Mouse (Mus musculus) MEL (cell line): ENCODE results near the gene Tet3. TPM values are rescaled to one million over a fixed set of nuclear protein-coding genes. Genes with fewer than 3 reads are reported as not detected.
"Not testable (repeated sequence)": the region's sequence is repeated elsewhere in the genome, so short reads cannot be mapped to it uniquely, and the experiment has no call there.

ENCODE experiments used
- DNase-seq: peaks from one replicate; pipeline ENCODE4 v3.0.0; 2011; ENCODE audit warnings: low read depth, low spot score
- H3K27ac ChIP-seq: 2 replicates; pipeline ENCODE4 v1.5.1; 2012; ENCODE audit warnings: low read depth, mild to moderate bottlenecking, control low read depth, low read length, moderate library complexity; ENCODE audit not compliant: control insufficient read depth
- H3K27me3 ChIP-seq, 2 experiments: fragments of 150-350 bp in 1 of 2; sonication (generic) in 1 of 2; 2 replicates each; pipeline ENCODE4 v1.6.1; 2012; ENCODE audit warnings: low read length in 2 of 2, mild to moderate bottlenecking in 2 of 2, improper control_type of control experiment in 1 of 2, moderate library complexity in 1 of 2; ENCODE audit not compliant: insufficient read depth in 2 of 2, control insufficient read depth in 1 of 2
- H3K36me3 ChIP-seq, 2 experiments: 2 replicates each; pipeline ENCODE4 v1.6.1; 2012 to 2014; ENCODE audit warnings: low read length in 2 of 2, improper control_type of control experiment in 1 of 2, inconsistent platforms in 1 of 2, mild to moderate bottlenecking in 1 of 2; ENCODE audit not compliant: insufficient read depth in 2 of 2, control insufficient read depth in 1 of 2
- H3K4me1 ChIP-seq, 2 experiments: fragments of 150-350 bp in 1 of 2; sonication (generic) in 1 of 2; 2 replicates each; pipeline ENCODE4 v1.6.1; 2012; ENCODE audit warnings: low read length in 2 of 2, improper control_type of control experiment in 1 of 2, mild to moderate bottlenecking in 1 of 2; ENCODE audit not compliant: insufficient read depth in 2 of 2, control insufficient read depth in 1 of 2
- H3K4me3 ChIP-seq, 2 experiments: fragments of 150-350 bp in 1 of 2; sonication (generic) in 1 of 2; 2 replicates each; pipeline ENCODE4 v1.5.1; 2012; ENCODE audit warnings: low read depth in 2 of 2, low read length in 2 of 2, mild to moderate bottlenecking in 2 of 2, moderate library complexity in 2 of 2, control low read depth in 1 of 2, improper control_type of control experiment in 1 of 2; ENCODE audit not compliant: control insufficient read depth in 1 of 2, insufficient read depth in 1 of 2
- H3K79me2 ChIP-seq: 2 replicates; pipeline ENCODE4 v1.6.1; 2012; ENCODE audit warnings: mild to moderate bottlenecking, low read length, moderate library complexity; ENCODE audit not compliant: control insufficient read depth, poor library complexity, insufficient read depth
- H3K9ac ChIP-seq: 2 replicates; pipeline ENCODE4 v1.6.1; 2012; ENCODE audit warnings: low read depth, mild to moderate bottlenecking, control low read depth, low read length, moderate library complexity; ENCODE audit not compliant: control insufficient read depth, poor library complexity, severe bottlenecking
- H3K9me3 ChIP-seq: fragments of 150-350 bp; sonication (generic); replicated peaks from 2 replicates; pipeline ENCODE4 v1.6.1; 2012; ENCODE audit warnings: mild to moderate bottlenecking, low read length, improper control_type of control experiment, moderate library complexity; ENCODE audit not compliant: insufficient read depth
- ELF1 ChIP-seq: IDR thresholded peaks from 2 replicates; pipeline ENCODE4 v1.6.1; 2014; ENCODE audit warnings: low read depth, mild to moderate bottlenecking, inconsistent platforms, low read length, improper control_type of control experiment, moderate library complexity
- ETS1 ChIP-seq: IDR thresholded peaks from 2 replicates; pipeline ENCODE4 v1.6.1; 2012; ENCODE audit warnings: low read depth, mild to moderate bottlenecking, inconsistent platforms, low read length, improper control_type of control experiment, moderate library complexity
- GABPA ChIP-seq: IDR thresholded peaks from 2 replicates; pipeline ENCODE4 v1.6.1; 2012; ENCODE audit warnings: low read depth, mild to moderate bottlenecking, inconsistent platforms, low read length, improper control_type of control experiment, moderate library complexity
- GATA1 ChIP-seq: IDR thresholded peaks from 2 replicates; pipeline ENCODE4 v1.6.1; 2011; ENCODE audit warnings: low read depth, low read length, improper control_type of control experiment
- JUND ChIP-seq: IDR thresholded peaks from 2 replicates; pipeline ENCODE4 v1.6.1; 2011; ENCODE audit warnings: low read depth, mild to moderate bottlenecking, improper control_type of control experiment, low read length
- KAT2A ChIP-seq: conservative IDR thresholded peaks from 2 replicates; pipeline ENCODE4 v1.6.1; 2012; ENCODE audit warnings: low read depth, low read length, improper control_type of control experiment, inconsistent platforms
- MAX ChIP-seq: IDR thresholded peaks from 2 replicates; pipeline ENCODE4 v1.6.1; 2011; ENCODE audit warnings: low read length, improper control_type of control experiment
- NELFE ChIP-seq: IDR thresholded peaks from 2 replicates; pipeline ENCODE4 v1.6.1; 2011; ENCODE audit warnings: low read depth, low read length, improper control_type of control experiment
- POLR2AphosphoS2 ChIP-seq: IDR thresholded peaks from 2 replicates; pipeline ENCODE4 v1.6.1; 2011; ENCODE audit warnings: low read length, improper control_type of control experiment
- POLR2AphosphoS5 ChIP-seq: IDR thresholded peaks from 2 replicates; pipeline ENCODE4 v1.6.1; 2012; ENCODE audit warnings: low read depth, borderline replicate concordance, mild to moderate bottlenecking, inconsistent platforms, low read length, moderate library complexity, mixed read lengths
- RAD21 ChIP-seq: IDR thresholded peaks from 2 replicates; pipeline ENCODE4 v1.6.1; 2011; ENCODE audit warnings: mild to moderate bottlenecking, low read depth, low read length, improper control_type of control experiment
- TAL1 ChIP-seq: IDR thresholded peaks from 2 replicates; pipeline ENCODE4 v1.6.1; 2012; ENCODE audit warnings: mild to moderate bottlenecking, inconsistent platforms, low read length, moderate library complexity, mixed read lengths
- TBP ChIP-seq: IDR thresholded peaks from 2 replicates; pipeline ENCODE4 v1.8.0; 2011; ENCODE audit warnings: low read depth, low read length, improper control_type of control experiment
- TCF12 ChIP-seq: IDR thresholded peaks from 2 replicates; pipeline ENCODE4 v1.6.1; 2014; ENCODE audit warnings: low read depth, mild to moderate bottlenecking, inconsistent platforms, low read length, improper control_type of control experiment, moderate library complexity
- USF1 ChIP-seq: IDR thresholded peaks from 2 replicates; pipeline ENCODE4 v1.6.1; 2014; ENCODE audit warnings: low read depth, mild to moderate bottlenecking, inconsistent platforms, low read length, improper control_type of control experiment, moderate library complexity
- ZC3H11A ChIP-seq: IDR thresholded peaks from 2 replicates; pipeline ENCODE4 v1.6.1; 2012; ENCODE audit warnings: low read depth, mild to moderate bottlenecking, inconsistent platforms, low read length, improper control_type of control experiment
- ZMIZ1 ChIP-seq: IDR thresholded peaks from 2 replicates; pipeline ENCODE4 v1.6.1; 2012; ENCODE audit warnings: low read depth, mild to moderate bottlenecking, inconsistent platforms, low read length, improper control_type of control experiment, moderate library complexity
- polyA plus RNA-seq, 2 experiments: library from polyadenylated mRNA; stranded (reverse) in 1 of 2; unstranded in 1 of 2; fragments of >175 nt in 1 of 2; fragments of >200 nt in 1 of 2; gene quantifications; 2 replicates each; pipeline versions ENCODE4 v1.2.1 to v1.2.4; 2012; ENCODE audit warnings: low replicate concordance in 2 of 2, low read depth in 1 of 2; ENCODE audit not compliant: insufficient read length in 2 of 2, insufficient read depth in 1 of 2, missing spikeins in 1 of 2
- total RNA-seq: library from RNA; depleted of rRNA; stranded (reverse); fragments of 300-350 nt; gene quantifications from 2 replicates; pipeline ENCODE4 v1.2.3, GENCODE M21; 2012

Gene Tet3
- total and polyA plus RNA-seq, 3 experiments: 11.6 to 35.3 (median 22.9) TPM

GRCm38 (mm10) chr6:83347916-83348315 lies 111.0 kb downstream of the Tet3 start:
- Histone ChIP-seq H3K9ac (no peak overlapping the region), H3K9me3 (no peaks in the 10 kb centered on the region), H3K79me2 (peaks cover 16% of the 10 kb centered on the region), H3K36me3 (peaks cover 5 to 32% of the 10 kb centered on the region in 2 experiments), H3K4me1 (peaks cover 17 to 33% of the 10 kb centered on the region in 2 experiments), H3K4me3 (no peak overlapping the region), H3K27me3 (no peaks in the 10 kb centered on the region), H3K27ac (no peak overlapping the region)
- DNase-seq: peak; percentile 60
- TF ChIP-seq TAL1: no peak
- TF ChIP-seq USF1: peak; percentile 78
- no peak for TF ChIP-seq KAT2A
- TF ChIP-seq JUND: no peak
- no peak for TF ChIP-seq TBP
- no peak for TF ChIP-seq RAD21
- no peak for TF ChIP-seq GATA1

DNA sequence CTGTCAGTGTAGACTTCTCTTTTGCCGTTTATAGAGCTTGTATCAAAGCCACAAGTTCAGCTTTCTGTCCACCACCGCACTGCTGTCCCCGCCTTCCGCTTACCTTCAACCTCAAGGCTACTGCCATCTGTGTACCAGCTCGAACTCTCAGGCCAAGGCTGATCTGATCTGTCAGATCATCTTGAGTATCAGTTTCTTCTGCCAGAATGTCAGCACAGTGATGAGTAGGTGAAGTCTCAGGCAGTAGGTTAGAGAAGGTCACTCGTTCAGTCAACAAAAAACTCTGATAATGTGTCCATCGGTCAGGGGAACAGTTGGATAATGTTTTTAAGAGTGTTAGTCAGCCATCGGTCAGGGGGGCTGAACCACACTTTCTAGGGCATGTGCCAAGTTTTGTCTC lies 113.6 kb downstream of the Tet3 start:
- DNase-seq, H3K9me3 ChIP-seq, H3K4me3 ChIP-seq, H3K27me3 ChIP-seq, H3K9ac ChIP-seq, H3K27ac ChIP-seq: not testable (repeated sequence)
- H3K4me1 ChIP-seq: peaks cover 6 to 10% of the 10 kb centered on the region in 2 experiments
- H3K79me2 ChIP-seq: peaks cover 10% of the 10 kb centered on the region
- H3K36me3 ChIP-seq: peaks cover 10 to 18% of the 10 kb centered on the region in 2 experiments

GRCm38 (mm10) chr6:83342957-83343356 lies 115.9 kb downstream of the Tet3 start:
- Histone ChIP-seq H3K36me3 (peaks cover 5 to 30% of the 10 kb centered on the region in 2 experiments), H3K4me1 (peaks cover 4% of the 10 kb centered on the region in 2 experiments; a peak in 3 of 4 replicates)

More at GRCm38 (mm10) chr6:83342957-83343356, 115.9 kb downstream of the Tet3 start:
- DNase-seq: no peak
- Histone ChIP-seq H3K79me2 (no peaks in the 10 kb centered on the region), H3K9me3 (no peaks in the 10 kb centered on the region), H3K27ac (no peak overlapping the region), H3K27me3 (no peaks in the 10 kb centered on the region), H3K4me3 (no peak overlapping the region), H3K9ac (no peak overlapping the region)
- TF ChIP-seq USF1 (no peak), GABPA (no peak), TCF12 (no peak), POLR2AphosphoS5 (no peak), ZC3H11A (no peak), POLR2AphosphoS2 (no peak), ZMIZ1 (no peak), MAX (no peak), GATA1 (no peak), ETS1 (no peak), ELF1 (no peak), NELFE (no peak)
